Mouse (Mus musculus) forelimb bud, embryonic 11.5 days (tissue): ENCODE data around the gene Dll1.
A peak's percentile ranks its signal among the peaks of the same experiment; 100 is the strongest.

Experiments
- DNase-seq: peaks from one replicate; pipeline ENCODE4 v3.0.0-alpha.2; 2012; ENCODE audit warnings: low read depth, low spot score

Gene Dll1

DNA sequence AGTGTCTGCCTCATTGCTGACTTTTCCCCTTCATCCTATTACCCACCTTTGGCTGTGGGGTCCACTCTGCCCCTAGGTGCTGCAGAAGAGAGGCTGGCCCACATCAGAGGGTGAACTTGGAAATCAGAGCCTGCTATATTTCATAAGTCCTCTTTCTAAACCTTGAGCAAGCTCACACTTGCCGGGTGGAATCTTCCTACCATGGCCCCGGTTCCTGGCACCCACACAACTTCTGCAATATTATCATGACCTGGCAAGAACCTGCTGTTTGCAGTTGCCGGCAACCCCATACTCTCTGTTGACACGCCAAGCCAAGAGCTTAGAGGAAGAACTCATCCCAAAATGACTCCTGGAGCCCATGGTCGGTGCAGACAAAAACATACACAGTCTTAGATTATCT lies 49.6 kb downstream of the Dll1 start:
- no peak for DNase-seq

DNA sequence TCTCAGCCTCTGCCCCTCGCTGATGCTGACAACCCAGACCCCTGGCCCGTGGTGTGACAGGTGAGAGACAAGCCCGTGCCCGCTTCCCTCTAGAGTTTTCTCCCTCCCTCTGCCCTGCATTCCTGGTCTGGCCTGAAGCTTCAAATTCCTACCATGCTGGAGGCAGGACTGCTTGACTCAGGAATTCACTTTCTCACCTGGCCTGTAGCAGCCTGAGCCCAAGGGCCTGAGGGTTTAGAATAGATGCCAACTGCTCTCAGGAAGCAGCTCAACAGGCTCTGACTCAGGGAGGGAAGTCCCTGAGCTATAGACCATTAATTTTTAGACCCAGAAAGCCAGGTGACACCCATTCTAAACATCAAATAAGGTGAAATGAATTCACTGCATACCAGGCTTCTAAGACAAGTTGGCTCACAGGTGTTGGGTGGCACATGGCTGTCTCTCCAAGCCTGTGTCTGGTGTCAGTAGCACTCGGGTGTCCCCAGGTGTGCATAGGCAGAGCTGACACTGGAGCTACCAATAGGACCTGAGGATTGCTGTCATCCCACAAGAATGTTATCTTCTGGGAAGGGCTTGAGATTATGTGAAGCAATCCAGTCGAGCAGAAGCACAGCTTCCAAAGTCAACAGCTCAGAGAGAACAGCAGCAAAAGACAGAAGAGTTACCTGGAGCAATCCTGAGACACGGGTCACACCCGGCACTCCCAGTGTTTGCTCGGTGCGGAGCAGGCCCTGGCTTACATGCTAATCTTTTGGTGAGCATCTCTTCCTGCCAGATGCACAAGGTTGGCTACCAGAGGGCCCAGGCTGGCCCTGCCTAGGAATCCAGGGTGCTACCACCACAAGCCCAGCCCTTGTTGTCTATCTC lies 50.5 kb downstream of the Dll1 start:
- peak; percentile 35 for DNase-seq

DNA sequence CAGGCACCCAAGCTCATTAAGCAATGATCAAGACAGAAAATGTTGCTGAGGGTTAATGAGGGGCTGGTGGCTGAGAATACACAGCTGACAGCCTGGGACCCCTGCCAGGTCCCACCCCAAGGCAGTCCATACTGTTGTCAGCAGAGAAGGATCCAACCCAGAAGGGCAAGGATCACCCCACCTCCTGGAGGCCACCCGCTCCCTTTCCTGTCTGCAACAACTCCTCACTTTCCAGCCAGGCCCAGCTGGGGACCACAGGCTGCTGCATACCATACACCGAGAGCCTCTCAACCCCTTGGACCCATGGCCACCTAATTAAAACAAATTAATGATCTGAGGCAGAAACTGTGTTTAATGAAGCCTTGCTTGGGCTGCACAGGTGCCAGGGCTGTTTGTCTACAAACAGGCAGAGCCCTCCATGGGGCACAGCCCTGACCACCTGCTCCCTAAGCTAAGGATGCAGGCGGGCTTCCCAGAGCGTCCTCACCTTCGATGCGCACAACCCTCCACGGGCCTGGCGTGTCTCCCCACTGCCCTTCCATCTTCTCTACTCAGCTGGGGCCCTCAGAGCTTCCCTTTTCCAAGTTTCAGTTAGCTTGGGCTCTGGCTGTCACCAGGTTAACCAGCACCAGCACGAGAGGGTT lies 53.4 kb downstream of the Dll1 start:
- no peak for DNase-seq
